Mouse (Mus musculus): ENCODE data around the gene S100a16. TPM values are rescaled to one million over a fixed set of nuclear protein-coding genes. Genes with fewer than 3 reads are reported as not detected.

Gene S100a16
- polyA plus RNA-seq, 1 experiment from 2014 or later = 33.6 TPM

- Histone ChIP-seq H3K4me3 (no peak overlapping the region), H3K4me2 (no peak overlapping the region), H3K36me3 (no peaks in the 10 kb centered on the region), H3K9ac (no peak overlapping the region), H3K4me1 (replicated peaks) (no peaks in the 10 kb centered on the region), H3K27ac (no peak overlapping the region), H3K27me3 (0 out of 2 replicates have a peak, but pooled peaks cover 2% of the 10 kb centered on the region), H3K9me3 (no peaks in the 10 kb centered on the region)
- WGBS = 89% methylated on average over 7 of the region's 7 CpGs
- no peak for ATAC-seq (ENCODE audit: low FRiP score)
Measured at GRCm38 (mm10) chr3:90527291-90527873, 9.7 kb upstream of the S100a16 start.

DNA sequence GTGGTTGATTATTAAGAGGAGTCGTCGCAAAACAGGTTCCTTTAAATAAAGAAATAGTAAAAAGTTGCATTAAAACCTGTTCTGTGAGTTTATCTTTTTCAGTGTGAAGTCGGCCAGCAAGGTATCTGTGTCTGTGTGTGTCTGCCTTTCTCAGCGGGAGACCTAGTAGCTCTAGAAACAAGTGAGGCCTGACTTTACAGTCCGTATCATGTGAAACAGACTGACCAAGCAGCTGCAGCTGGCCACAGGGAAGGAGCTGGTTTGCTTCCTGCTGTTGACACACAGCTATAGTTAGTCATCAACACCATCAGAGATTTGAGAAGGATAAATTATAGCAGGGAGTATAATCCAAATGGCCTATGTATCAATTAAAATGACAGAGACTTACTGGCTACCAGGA lies 5.3 kb upstream of the S100a16 start:
- Histone ChIP-seq H3K9ac (no peak overlapping the region), H3K4me3 (no peak overlapping the region), H3K27ac (no peak overlapping the region), H3K36me3 (no peaks in the 10 kb centered on the region), H3K9me3 (no peaks in the 10 kb centered on the region), H3K27me3 (no peaks in the 10 kb centered on the region), H3K4me2 (no peak overlapping the region), H3K4me1 (replicated peaks) (no peaks in the 10 kb centered on the region)
- 76% methylated on average over 5 of the region's 5 CpGs for WGBS
- ATAC-seq (ENCODE audit: low FRiP score) = no peak

DNA sequence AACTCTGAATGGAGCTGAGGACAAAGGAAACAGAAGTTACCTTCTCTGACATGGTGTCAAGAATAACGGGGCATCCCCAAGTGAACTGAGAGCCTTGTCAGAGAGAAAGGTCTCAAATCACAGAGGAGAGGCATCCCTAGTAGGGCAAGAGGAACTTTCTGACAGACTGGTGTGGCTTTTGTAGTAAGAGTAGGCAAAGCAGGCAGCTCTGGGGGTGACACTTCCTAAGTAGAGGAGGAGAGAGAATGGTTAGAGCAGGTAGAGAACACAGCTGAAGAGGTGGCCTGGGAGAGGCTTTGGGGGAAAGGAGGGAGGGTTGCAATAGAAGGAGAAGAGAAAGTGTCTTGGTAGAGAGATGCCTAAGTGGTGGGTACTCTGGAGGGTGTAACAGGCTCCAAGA lies 1.6 kb upstream of the S100a16 start:
- H3K27me3 ChIP-seq = peaks cover 7% of the 10 kb centered on the region; the same call in 1 of the 2 replicates
- H3K4me1 ChIP-seq (replicated peaks) = no peaks in the 10 kb centered on the region
- 71% methylated on average over 1 of the region's 1 CpGs for WGBS
- no peak for ATAC-seq (ENCODE audit: low FRiP score)
- H3K4me3 ChIP-seq = no peak overlapping the region
- H3K4me2 ChIP-seq = no peak overlapping the region
- H3K27ac ChIP-seq = no peak overlapping the region
- no peak overlapping the region for H3K9ac ChIP-seq
- H3K36me3 ChIP-seq = no peaks in the 10 kb centered on the region
- no peaks in the 10 kb centered on the region for H3K9me3 ChIP-seq

DNA sequence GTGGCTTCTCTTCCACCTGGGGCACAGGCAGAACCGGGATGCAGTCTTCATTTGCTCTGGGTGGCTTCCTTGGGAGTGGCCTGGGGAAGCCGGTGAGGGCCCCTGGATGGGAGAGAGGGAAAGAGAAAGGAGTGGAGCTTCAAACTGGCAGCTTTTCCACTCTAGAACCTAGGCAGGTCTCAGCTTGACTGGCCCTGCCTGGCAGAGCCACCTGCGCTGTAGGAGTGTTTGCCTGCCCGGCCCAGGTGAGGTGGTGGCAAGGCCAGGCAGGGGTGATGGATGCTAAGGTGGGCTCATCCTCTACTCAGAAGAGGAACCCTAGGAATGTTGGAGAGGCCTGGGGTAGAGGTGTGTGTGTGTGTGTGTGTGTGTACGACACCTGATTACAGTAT lies 847 bp downstream of the S100a16 start:
- H3K27me3 ChIP-seq = peaks cover 7% of the 10 kb centered on the region; the same call in 1 of the 2 replicates
- no peak overlapping the region for H3K4me2 ChIP-seq
- H3K36me3 ChIP-seq = no peaks in the 10 kb centered on the region
- no peak overlapping the region for H3K9ac ChIP-seq
- no peak for ATAC-seq (ENCODE audit: low FRiP score)
- 81% methylated on average over 5 of the region's 5 CpGs for WGBS
- H3K4me3 ChIP-seq = no peak overlapping the region
- no peak overlapping the region for H3K27ac ChIP-seq
- H3K9me3 ChIP-seq = no peaks in the 10 kb centered on the region
- H3K4me1 ChIP-seq (replicated peaks) = peaks cover 18% of the 10 kb centered on the region

- no peak overlapping the region for H3K4me3 ChIP-seq
- H3K9ac ChIP-seq = no peak overlapping the region
- peaks cover 7% of the 10 kb centered on the region; the same call in 1 of the 2 replicates for H3K27me3 ChIP-seq
- H3K4me2 ChIP-seq = peak overlapping the region; percentile 10; the same call in 1 of the 2 replicates
- no peaks in the 10 kb centered on the region for H3K36me3 ChIP-seq
- H3K9me3 ChIP-seq = no peaks in the 10 kb centered on the region
- peaks cover 18% of the 10 kb centered on the region for H3K4me1 ChIP-seq (replicated peaks)
- peak; percentile 74; the same call in 1 of the 2 replicates for ATAC-seq (ENCODE audit: low FRiP score)
- H3K27ac ChIP-seq = 0 out of 2 replicates have a peak overlapping the region, but pooled peaks have one; percentile 1
- 25% methylated on average over 4 of the region's 4 CpGs for WGBS
Measured at GRCm38 (mm10) chr3:90540904-90541303, 3.9 kb downstream of the S100a16 start.

- Histone ChIP-seq H3K4me3 (no peak overlapping the region), H3K9ac (no peak overlapping the region), H3K27me3 (no peaks in the 10 kb centered on the region), H3K4me2 (no peak overlapping the region), H3K27ac (no peak overlapping the region), H3K9me3 (no peaks in the 10 kb centered on the region), H3K36me3 (no peaks in the 10 kb centered on the region), H3K4me1 (replicated peaks) (no peaks in the 10 kb centered on the region)
- ATAC-seq (ENCODE audit: low FRiP score) = no peak
- WGBS = 65% methylated on average over 5 of the region's 5 CpGs
Measured at GRCm38 (mm10) chr3:90549676-90550420, 12.8 kb downstream of the S100a16 start.

DNA sequence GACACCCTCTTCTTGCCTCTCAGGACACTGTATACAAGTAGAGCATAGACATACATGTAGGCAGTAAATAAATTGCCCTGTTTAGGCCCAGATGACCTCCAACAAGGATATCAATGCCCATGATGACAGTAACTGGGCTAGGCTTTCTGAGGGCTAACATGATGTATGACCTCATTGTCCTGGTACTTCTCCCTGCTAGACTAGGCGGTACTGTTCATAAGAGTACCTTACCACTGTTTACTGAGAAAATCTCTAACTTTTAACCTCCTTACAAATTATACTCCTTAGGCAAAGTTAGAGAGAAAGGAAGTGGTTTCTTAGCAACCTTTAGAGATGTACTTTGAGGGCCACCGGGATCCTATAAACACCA lies 13.4 kb downstream of the S100a16 start:
- no peak overlapping the region for H3K9ac ChIP-seq
- WGBS = 97% methylated on average over 2 of the region's 2 CpGs
- H3K36me3 ChIP-seq = no peaks in the 10 kb centered on the region
- no peak for ATAC-seq (ENCODE audit: low FRiP score)
- H3K4me3 ChIP-seq = no peak overlapping the region
- no peaks in the 10 kb centered on the region for H3K9me3 ChIP-seq
- no peaks in the 10 kb centered on the region for H3K4me1 ChIP-seq (replicated peaks)
- H3K27me3 ChIP-seq = no peaks in the 10 kb centered on the region
- H3K4me2 ChIP-seq = no peak overlapping the region
- no peak overlapping the region for H3K27ac ChIP-seq

- Histone ChIP-seq H3K27me3 (no peaks in the 10 kb centered on the region), H3K4me3 (no peak overlapping the region), H3K4me2 (no peak overlapping the region), H3K9ac (no peak overlapping the region), H3K9me3 (no peaks in the 10 kb centered on the region), H3K27ac (no peak overlapping the region), H3K4me1 (replicated peaks) (no peaks in the 10 kb centered on the region), H3K36me3 (no peaks in the 10 kb centered on the region)
- no peak for ATAC-seq (ENCODE audit: low FRiP score)
- whole genome bisulfite sequencing = 79% methylated on average over 2 of the region's 2 CpGs
Measured at GRCm38 (mm10) chr3:90552231-90552630, 15.2 kb downstream of the S100a16 start.

- ATAC-seq (ENCODE audit: low FRiP score) = peak; percentile 78
- H3K9me3 ChIP-seq = no peaks in the 10 kb centered on the region
- H3K36me3 ChIP-seq = no peaks in the 10 kb centered on the region
- H3K4me3 ChIP-seq = no peak overlapping the region
- H3K4me1 ChIP-seq (replicated peaks) = no peaks in the 10 kb centered on the region
- H3K9ac ChIP-seq = no peak overlapping the region
- no peaks in the 10 kb centered on the region for H3K27me3 ChIP-seq
- no peak overlapping the region for H3K4me2 ChIP-seq
- WGBS = 39% methylated on average over 5 of the region's 5 CpGs
- H3K27ac ChIP-seq = no peak overlapping the region
Measured at GRCm38 (mm10) chr3:90555954-90556353, 18.9 kb downstream of the S100a16 start.

DNA sequence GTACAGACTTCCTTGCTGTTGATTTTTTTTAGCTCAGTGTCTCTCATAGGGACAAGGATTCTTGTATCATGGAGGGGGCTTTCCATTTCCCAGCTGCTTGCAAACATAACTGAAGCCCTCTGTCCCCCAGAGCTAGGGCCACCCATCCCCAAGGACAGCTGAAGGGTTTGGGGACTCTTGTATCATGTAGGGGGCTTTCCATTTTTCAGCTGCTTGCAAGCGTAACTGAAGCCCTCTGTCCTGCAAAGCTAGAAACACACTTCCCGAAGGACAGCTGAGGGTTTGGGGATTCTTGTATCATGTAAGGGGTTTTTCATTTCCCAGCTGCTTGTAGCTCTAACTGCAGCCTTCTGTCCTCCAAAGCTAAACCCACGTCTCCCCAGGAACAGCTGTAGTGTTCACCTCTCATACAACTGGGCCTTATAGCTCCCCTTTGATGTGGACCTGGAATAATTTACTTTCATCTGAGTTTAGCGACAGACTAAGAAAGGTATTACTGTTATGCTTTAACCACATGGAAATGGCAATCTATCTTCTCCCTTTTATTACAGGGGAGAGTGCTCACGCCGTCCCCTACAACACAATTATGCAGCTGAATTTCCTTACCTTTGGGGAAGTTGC lies 23.1 kb downstream of the S100a16 start, which contains the start of gene S100a3:
S100a3 (plus strand) TSS at position 571 of the 621 bp plus-strand sequence.
- no peaks in the 10 kb centered on the region for H3K4me1 ChIP-seq (replicated peaks)
- no peak within 1 kb of the TSS for H3K4me3 ChIP-seq
- 86% methylated on average over 6 of the region's 6 CpGs for WGBS
- no peak within 1 kb of the TSS for H3K4me2 ChIP-seq
- no peaks in the 10 kb centered on the region for H3K9me3 ChIP-seq
- 0 out of 2 replicates have a peak, but pooled peaks cover 2% of the 10 kb centered on the region for H3K27me3 ChIP-seq
- H3K27ac ChIP-seq = no peak within 1 kb of the TSS
- no peak within 1 kb of the TSS for H3K9ac ChIP-seq
- ATAC-seq (ENCODE audit: low FRiP score) = no peak
- no peaks in the 10 kb centered on the region for H3K36me3 ChIP-seq

DNA sequence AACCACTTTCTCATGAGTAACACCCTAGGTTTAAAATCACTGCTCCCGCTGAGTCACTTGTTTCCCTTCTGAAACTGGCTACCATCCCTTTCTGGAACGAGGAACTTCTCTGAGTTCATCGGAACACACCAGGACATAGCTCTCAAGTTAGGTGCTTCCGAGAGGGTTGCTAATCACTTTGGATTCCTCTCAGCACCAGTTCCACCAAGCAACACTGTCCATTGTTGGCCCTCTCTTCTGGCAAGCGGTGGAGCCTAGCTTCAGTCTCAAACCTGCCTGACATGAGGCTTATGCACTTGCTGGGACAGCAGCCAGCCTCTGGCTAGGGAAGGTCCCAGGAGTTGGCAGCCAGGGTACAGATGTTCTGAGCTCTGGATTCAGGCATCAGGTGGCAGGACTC lies 37.6 kb downstream of the S100a16 start:
- Histone ChIP-seq H3K27me3 (no peaks in the 10 kb centered on the region), H3K9ac (no peak overlapping the region), H3K27ac (no peak overlapping the region), H3K9me3 (no peaks in the 10 kb centered on the region), H3K36me3 (no peaks in the 10 kb centered on the region), H3K4me2 (no peak overlapping the region), H3K4me3 (no peak overlapping the region), H3K4me1 (replicated peaks) (no peaks in the 10 kb centered on the region)
- 87% methylated on average over 5 of the region's 5 CpGs for WGBS
- ATAC-seq (ENCODE audit: low FRiP score) = no peak

GRCm38 (mm10) chr3:90575320-90575719 lies 38.3 kb downstream of the S100a16 start:
- Histone ChIP-seq H3K4me3 (no peak overlapping the region), H3K27ac (no peak overlapping the region), H3K36me3 (no peaks in the 10 kb centered on the region), H3K27me3 (no peaks in the 10 kb centered on the region), H3K9me3 (no peaks in the 10 kb centered on the region), H3K4me2 (no peak overlapping the region), H3K4me1 (replicated peaks) (no peaks in the 10 kb centered on the region), H3K9ac (no peak overlapping the region)
- ATAC-seq (ENCODE audit: low FRiP score) = no peak
- 95% methylated on average over 3 of the region's 3 CpGs for WGBS
